Mouse (Mus musculus): ENCODE data around the gene Cnfn.

GRCm38 (mm10) chr7:25383891-25384290 lies 14.4 kb upstream of the Cnfn start:
- no peak for TF ChIP-seq TAL1 (IDR thresholded peaks at IDR 0.05; ENCODE audit: low read length)
- no peak for TF ChIP-seq GATA1 (IDR thresholded peaks at IDR 0.05; ENCODE audit: low read length)
